Mouse (Mus musculus) liver, postnatal 0 days (tissue): ENCODE data around the gene Smad3. TPM values are rescaled to one million over a fixed set of nuclear protein-coding genes. Genes with fewer than 3 reads are reported as not detected.

Experiments
- ATAC-seq: fragments of 200-750 bp; cut with Nextera tagmentation; 2 replicates; pipeline ENCODE4 v1.8.0; 2017; ENCODE audit warnings: mild to moderate bottlenecking, moderate library complexity
- DNase-seq: peaks from one replicate; pipeline ENCODE4 v3.0.0-alpha.2; 2016
- H3K27ac ChIP-seq: fragments of 300-500 bp; sonication (generic); 2 replicates; pipeline ENCODE4 v1.5.1; 2014; ENCODE audit warnings: antibody characterized with exemption, moderate library complexity, mild to moderate bottlenecking, low read depth
- H3K27me3 ChIP-seq: fragments of 300-500 bp; sonication (generic); 2 replicates; pipeline ENCODE4 v1.6.1; 2014; ENCODE audit warnings: low read length, control low read depth, mixed read lengths; ENCODE audit not compliant: insufficient read depth
- H3K36me3 ChIP-seq: fragments of 300-500 bp; sonication (generic); replicated peaks from 2 replicates; pipeline ENCODE4 v1.6.1; 2014; ENCODE audit warnings: mild to moderate bottlenecking, control low read depth, low read length, moderate library complexity, mixed read lengths; ENCODE audit not compliant: insufficient read depth
- H3K4me1 ChIP-seq: fragments of 300-500 bp; sonication (generic); 2 replicates; pipeline ENCODE4 v1.6.1; 2014; ENCODE audit warnings: antibody characterized with exemption, mild to moderate bottlenecking, control low read depth; ENCODE audit not compliant: insufficient read depth
- H3K4me2 ChIP-seq: fragments of 300-500 bp; sonication (generic); 2 replicates; pipeline ENCODE4 v1.6.1; 2014; ENCODE audit warnings: low read depth, mild to moderate bottlenecking, low read length, moderate library complexity, mixed read lengths
- H3K4me3 ChIP-seq: fragments of 300-500 bp; sonication (generic); 2 replicates; pipeline ENCODE4 v1.5.1; 2014; ENCODE audit warnings: low read depth, low read length
- H3K9ac ChIP-seq: fragments of 300-500 bp; sonication (generic); replicated peaks from 2 replicates; pipeline ENCODE4 v1.6.1; 2014; ENCODE audit warnings: mild to moderate bottlenecking, moderate library complexity
- H3K9me3 ChIP-seq: fragments of 300-500 bp; sonication (generic); 2 replicates; pipeline ENCODE4 v1.6.1; 2016; ENCODE audit warnings: mild to moderate bottlenecking, control low read depth, low read length, mixed read lengths
- CTCF ChIP-seq: sonication (generic); IDR thresholded peaks from 2 replicates; pipeline ENCODE4 v1.5.1; 2016; ENCODE audit warnings: antibody characterized with exemption, low read depth
- EP300 ChIP-seq: IDR thresholded peaks from 2 replicates; pipeline ENCODE4 v1.6.1; 2016; ENCODE audit warnings: antibody characterized with exemption, low read depth, mild to moderate bottlenecking
- WGBS: fragments of 180-500 bp; shearing (Covaris S2); extraction: QIAGEN DNeasy Blood & Tissue Kit; methylation state at CpG from one replicate; pipeline ENCODE4 v1.1.7; 2014; ENCODE audit not compliant: insufficient replicate concordance; 5-methylcytosine and 5-hydroxymethylcytosine counted together
- polyA plus RNA-seq: library from polyadenylated mRNA; unstranded; fragments of >200 nt; fragmentation: Nextera tagmentation; extraction: Ambion mirVana; gene quantifications from 2 replicates; pipeline ENCODE4 v1.2.1, GENCODE M21; 2015

The Smad3 gene
- polyA plus RNA-seq, 1 experiment from 2014 or later, result 2.1 TPM

DNA sequence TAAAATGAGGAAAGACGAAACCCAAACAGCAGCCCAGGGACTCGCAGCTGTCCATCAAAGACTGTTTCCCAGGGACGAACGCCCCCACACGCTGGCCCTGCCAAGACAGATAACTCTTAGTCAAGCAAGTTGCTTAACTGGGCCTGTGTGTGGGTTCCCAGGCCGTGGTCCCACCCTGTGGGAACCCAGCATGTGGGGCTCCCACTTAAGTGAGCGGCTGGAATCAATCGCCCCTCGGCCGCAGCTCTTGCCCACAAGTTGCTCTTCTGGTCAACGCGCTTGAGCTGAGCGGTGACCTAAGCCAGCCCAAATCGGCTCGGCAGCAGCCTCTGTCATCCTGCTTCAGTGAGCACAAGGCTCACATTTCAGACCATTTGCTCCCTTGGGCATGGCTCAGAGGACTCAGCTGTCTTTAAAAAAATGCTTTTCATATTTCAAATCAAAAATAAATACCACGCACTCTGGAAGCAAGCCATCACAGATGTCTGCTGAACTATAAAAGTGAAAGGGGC, 55.2 kb downstream of the Smad3 start:
- Histone ChIP-seq H3K36me3 (no peaks in the 10 kb centered on the region), H3K9me3 (no peaks in the 10 kb centered on the region), H3K9ac (0 out of 2 replicates have a peak overlapping the region, but pooled peaks have one; percentile 7), H3K27me3 (no peaks in the 10 kb centered on the region), H3K4me1 (peaks cover 70% of the 10 kb centered on the region), H3K4me2 (no peak overlapping the region), H3K4me3 (no peak overlapping the region), H3K27ac (no peak overlapping the region)
- DNase-seq (no peak), ATAC-seq (no peak)
- no peak for TF ChIP-seq EP300
- TF ChIP-seq CTCF, result no peak
- WGBS, result 53% methylated on average over 16 of the region's 16 CpGs

DNA sequence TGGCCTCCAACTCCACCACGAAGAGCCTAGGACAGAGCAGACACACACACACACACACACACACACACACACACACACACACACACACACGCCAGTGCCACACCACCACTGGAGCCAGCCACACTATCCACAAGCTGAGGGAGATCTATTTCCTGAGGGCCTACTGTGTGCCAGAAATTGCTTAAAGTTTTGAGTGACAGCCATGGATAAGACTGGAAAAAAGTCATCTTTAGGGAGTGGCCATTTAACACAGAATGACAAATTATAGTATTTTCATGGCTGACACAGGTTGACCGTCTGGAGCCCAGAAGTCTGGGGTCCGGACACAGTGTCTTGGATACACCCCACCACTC, 55.9 kb downstream of the Smad3 start:
- Histone ChIP-seq H3K27ac (no peak overlapping the region), H3K4me2 (no peak overlapping the region), H3K36me3 (no peaks in the 10 kb centered on the region), H3K4me1 (peaks cover 72% of the 10 kb centered on the region), H3K9ac (no peak overlapping the region), H3K9me3 (no peaks in the 10 kb centered on the region), H3K4me3 (no peak overlapping the region), H3K27me3 (no peaks in the 10 kb centered on the region)
- ATAC-seq (no peak), DNase-seq (no peak)
- TF ChIP-seq CTCF (no peak), EP300 (no peak)
- WGBS, result 79% methylated on average over 3 of the region's 4 CpGs

DNA sequence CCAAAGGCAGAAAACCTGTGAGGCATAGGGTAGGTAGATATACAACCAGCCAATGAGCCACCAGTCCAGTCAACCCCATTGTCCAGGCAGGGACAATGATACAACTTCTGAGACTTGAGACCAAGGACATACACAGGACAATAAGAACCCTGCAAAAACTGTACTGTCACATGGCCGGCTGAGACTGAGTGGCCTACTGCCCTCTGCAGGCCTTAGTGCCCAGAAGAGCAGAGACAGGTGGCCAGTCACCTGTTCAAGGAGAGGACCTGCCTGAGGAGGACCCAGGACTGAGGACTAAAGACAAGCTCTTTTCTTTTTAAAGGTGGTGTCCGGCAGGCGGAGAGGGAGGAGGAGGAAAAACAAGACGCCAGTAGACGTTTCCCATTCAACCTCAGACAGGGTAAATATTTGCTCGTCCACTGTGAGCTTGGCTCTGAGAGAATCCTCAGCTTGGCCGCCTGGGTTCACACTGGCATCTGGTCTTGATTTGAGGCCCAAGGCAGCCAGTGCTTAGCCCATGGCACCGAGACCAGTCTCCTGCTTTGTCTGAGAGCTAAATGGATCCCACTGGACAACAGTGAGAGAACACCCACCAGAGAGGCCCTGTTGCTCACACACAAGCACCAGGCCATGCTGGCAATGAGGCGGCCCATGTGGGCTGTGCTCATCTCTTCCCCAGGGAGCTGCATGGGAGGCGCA, 56.4 kb downstream of the Smad3 start:
- ATAC-seq (no peak), DNase-seq (no peak)
- no peak overlapping the region for H3K4me2 ChIP-seq
- WGBS, result 75% methylated on average over 10 of the region's 10 CpGs
- H3K9ac ChIP-seq, result no peak overlapping the region
- H3K27me3 ChIP-seq, result no peaks in the 10 kb centered on the region
- no peaks in the 10 kb centered on the region for H3K36me3 ChIP-seq
- no peak overlapping the region for H3K4me3 ChIP-seq
- H3K27ac ChIP-seq, result no peak overlapping the region
- TF ChIP-seq CTCF, result peak; percentile 35
- TF ChIP-seq EP300, result no peak
- no peaks in the 10 kb centered on the region for H3K9me3 ChIP-seq
- peaks cover 72% of the 10 kb centered on the region for H3K4me1 ChIP-seq

DNA sequence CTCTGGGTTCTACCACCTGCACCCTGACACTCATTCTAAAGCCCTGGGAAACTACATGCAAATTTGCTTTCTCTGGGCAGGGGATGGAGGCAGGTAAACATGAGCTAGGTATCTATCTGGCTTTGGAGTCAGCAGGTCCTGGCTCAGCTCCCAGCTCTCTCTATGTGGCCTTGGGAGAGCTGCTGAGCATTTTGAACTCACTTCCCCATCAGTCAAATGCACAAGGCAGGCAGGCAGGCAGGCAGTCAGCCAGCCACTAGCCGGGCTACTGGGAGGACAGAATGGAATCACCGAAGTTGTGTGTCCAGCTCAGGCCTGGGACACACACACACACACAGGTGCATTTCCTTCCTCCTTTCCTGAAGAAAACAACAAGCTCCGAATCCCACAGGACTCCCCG, 58.6 kb downstream of the Smad3 start:
- H3K4me2 ChIP-seq, result no peak overlapping the region
- H3K27me3 ChIP-seq, result no peaks in the 10 kb centered on the region
- H3K9ac ChIP-seq, result no peak overlapping the region
- WGBS, result 52% methylated on average over 4 of the region's 4 CpGs
- no peak for DNase-seq
- H3K4me3 ChIP-seq, result no peak overlapping the region
- TF ChIP-seq CTCF (no peak), EP300 (no peak)
- H3K36me3 ChIP-seq, result no peaks in the 10 kb centered on the region
- H3K9me3 ChIP-seq, result no peaks in the 10 kb centered on the region
- peaks cover 49% of the 10 kb centered on the region for H3K4me1 ChIP-seq
- H3K27ac ChIP-seq, result no peak overlapping the region
- no peak for ATAC-seq

DNA sequence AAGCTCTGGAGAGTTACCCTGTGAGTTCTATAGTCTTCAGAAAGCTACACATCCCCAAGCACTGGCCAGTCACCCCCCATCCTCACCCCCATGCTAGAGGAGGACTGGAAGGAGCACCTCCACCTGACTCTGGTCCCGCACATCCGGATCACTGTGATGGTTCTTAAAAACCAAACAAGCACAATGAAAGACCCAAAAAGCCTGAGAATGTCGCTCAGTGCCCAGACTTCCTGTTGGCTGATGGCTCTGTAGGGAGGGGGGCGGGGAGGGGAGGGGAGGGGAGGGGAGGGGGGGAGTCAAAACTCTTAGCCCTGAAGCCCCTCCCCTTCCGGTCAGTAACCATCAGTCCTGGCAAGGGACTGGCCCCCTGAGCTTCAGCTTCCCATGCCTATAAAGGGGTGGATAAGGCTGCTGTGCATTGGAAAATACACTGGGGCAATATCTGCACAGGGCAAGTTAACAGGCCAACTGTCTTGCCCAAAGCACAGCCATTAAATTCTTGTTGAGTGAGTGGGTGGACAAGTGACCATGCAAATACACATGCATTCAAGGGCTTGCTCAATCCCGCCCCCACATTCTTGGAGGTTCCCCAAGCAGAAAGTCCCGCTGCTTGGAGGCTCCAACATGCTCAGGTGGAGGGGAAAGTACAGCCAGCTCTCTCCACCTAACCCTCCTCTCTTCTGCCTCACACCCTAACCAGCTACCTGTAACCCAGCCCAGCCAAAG, 59.3 kb downstream of the Smad3 start:
- Histone ChIP-seq H3K27ac (0 out of 2 replicates have a peak overlapping the region, but pooled peaks have one; percentile 44), H3K9ac (no peak overlapping the region), H3K4me1 (peaks cover 47% of the 10 kb centered on the region), H3K36me3 (no peaks in the 10 kb centered on the region), H3K4me3 (no peak overlapping the region), H3K9me3 (no peaks in the 10 kb centered on the region), H3K27me3 (no peaks in the 10 kb centered on the region), H3K4me2 (no peak overlapping the region)
- TF ChIP-seq EP300 (no peak), CTCF (no peak)
- DNase-seq (no peak), ATAC-seq (0 out of 2 replicates have a peak, but pooled peaks have one; percentile 3)
- whole genome bisulfite sequencing, result 54% methylated on average over 6 of the region's 7 CpGs

DNA sequence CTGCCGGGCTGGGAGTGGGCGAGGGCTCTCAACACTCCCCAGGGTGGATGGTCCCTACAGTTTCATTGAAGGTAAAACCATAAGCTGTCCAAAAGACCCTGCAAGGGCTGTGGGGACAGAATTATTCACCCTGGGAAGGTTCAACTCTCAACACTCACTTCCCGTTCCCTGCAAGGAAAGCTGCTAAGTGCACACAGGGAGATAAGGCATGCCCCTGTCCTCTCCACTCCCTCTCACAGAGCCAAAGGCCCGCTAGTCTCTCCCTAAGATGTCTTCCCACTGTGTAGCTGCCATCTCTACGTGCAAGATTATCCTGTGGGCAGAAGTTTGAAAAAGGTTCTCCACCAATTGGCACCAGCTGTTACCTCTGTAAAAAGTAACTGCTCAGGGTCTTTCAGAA, 60.2 kb downstream of the Smad3 start:
- TF ChIP-seq CTCF, result no peak
- no peak for TF ChIP-seq EP300
- H3K9ac ChIP-seq, result no peak overlapping the region
- H3K9me3 ChIP-seq, result no peaks in the 10 kb centered on the region
- WGBS, result 45% methylated on average over 5 of the region's 5 CpGs
- peak; percentile 47 for ATAC-seq
- H3K27ac ChIP-seq, result 0 out of 2 replicates have a peak overlapping the region, but pooled peaks have one; percentile 44
- no peak overlapping the region for H3K4me3 ChIP-seq
- H3K4me2 ChIP-seq, result no peak overlapping the region
- H3K36me3 ChIP-seq, result no peaks in the 10 kb centered on the region
- H3K4me1 ChIP-seq, result peaks cover 40% of the 10 kb centered on the region
- no peak for DNase-seq
- no peaks in the 10 kb centered on the region for H3K27me3 ChIP-seq
